Mouse (Mus musculus) layer of hippocampus, postnatal 25 days (tissue): ENCODE measurements around the gene Pex11b. TPM values are rescaled to one million over a fixed set of nuclear protein-coding genes. Genes with fewer than 3 reads are reported as not detected.
"Not testable (repeated sequence)": the region's sequence is repeated elsewhere in the genome, so short reads cannot be mapped to it uniquely, and the experiment has no call there.

Experiments
- DNase-seq, 2 experiments: peaks; one replicate each; pipeline ENCODE4 v3.0.0; 2022; ENCODE audit warnings: mixed read lengths in 2 of 2, low spot score in 1 of 2; ENCODE audit errors: extremely low spot score in 1 of 2
- total RNA-seq, 2 experiments: library from RNA; stranded (reverse); gene quantifications; 2 replicates each; pipeline ENCODE4 v1.2.3; 2021

The Pex11b gene
- total RNA-seq = 10 to 100 TPM; 55.3 to 57.3 TPM

DNA sequence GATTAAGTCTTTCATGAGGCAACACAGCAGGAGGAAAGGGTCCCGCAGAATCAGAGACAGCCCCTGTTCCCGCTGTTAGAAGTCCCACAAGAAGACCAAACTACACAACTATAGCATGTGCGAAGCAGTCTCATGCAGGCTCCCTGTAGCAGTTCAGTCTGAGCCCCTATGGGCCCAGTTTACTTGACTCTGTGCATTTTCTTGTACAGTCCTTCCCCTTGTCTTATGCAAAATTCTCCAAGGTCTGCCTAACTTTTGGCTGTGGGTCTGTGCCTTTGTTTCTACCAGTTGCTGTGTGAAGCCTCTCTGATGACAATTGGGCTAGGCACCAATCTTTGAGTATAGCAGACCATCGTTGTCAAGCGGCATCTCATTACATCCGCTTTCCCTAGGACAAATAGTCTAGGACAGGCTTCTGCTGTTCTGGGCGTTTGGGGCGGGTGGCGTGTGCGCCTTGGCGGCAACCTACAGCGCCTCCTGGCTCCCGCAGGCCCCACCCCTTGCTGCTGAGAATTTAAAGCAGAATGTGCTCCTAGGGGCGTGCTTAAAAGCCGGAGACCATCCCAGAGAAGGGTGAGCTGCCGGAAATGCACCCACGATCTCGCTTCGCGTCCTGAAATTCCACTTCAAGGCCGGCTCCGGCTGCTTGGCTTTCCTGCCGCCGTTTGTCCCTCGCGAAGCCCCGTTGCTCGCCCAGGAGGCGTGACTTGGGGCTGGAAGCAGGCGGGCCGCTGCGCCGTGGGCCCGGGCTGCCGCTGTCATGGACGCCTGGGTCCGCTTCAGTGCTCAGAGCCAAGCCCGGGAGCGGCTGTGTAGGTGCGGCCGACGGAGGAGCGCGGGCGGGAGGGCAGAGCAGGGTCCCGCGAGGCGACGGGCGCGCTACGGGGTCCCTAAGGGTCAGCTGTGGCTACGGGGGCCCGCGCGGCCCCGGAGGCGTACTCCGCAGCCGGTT lies at the start of gene Pex11b, which contains the start of gene Gm42957:
Gene Pex11b (plus strand): TSS at position 449 of the 952 bp plus-strand sequence.
Gene Gm42957 (plus strand): TSS at position 547 of the 952 bp plus-strand sequence.
- DNase-seq = peak; percentile 69 to 80

DNA sequence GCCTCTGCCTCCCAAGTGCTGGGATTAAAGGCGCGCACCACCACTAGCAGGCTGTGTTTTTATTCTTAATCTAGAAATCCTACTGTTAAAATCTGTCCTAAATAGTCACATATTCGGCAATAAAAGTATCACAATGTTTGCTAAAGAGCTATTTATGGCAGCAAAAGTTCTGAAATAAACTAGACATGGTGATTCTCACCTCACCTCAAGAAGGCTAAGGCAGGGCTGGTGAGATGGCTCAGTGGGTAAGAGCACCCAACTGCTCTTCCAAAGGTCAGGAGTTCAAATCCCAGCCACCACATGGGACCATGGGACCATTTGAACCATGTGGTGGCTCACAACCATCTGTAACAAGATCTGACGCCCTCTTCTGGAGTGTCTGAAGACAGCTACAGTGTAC lies 44.5 kb upstream of the Pex11b start:
- no peak for DNase-seq

DNA sequence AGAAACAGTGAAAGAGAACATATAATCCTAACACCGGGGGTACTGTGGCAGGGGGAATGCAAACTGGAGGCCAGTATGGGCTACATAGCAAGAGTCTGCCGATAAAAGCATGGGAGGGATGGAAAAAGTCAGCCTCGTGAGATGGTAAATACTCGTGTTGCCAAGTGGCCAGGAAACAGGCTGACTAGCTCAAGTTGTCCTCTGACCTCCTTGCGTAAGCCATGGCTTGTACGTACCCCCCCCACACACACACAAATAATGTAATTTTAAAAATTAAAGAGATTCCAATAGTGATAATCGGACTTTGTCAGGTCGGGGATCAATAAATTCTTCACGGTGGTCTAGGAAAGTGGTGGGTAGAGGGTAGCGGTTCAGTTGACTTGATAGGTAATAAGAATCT lies 41.8 kb upstream of the Pex11b start:
- DNase-seq = no peak

DNA sequence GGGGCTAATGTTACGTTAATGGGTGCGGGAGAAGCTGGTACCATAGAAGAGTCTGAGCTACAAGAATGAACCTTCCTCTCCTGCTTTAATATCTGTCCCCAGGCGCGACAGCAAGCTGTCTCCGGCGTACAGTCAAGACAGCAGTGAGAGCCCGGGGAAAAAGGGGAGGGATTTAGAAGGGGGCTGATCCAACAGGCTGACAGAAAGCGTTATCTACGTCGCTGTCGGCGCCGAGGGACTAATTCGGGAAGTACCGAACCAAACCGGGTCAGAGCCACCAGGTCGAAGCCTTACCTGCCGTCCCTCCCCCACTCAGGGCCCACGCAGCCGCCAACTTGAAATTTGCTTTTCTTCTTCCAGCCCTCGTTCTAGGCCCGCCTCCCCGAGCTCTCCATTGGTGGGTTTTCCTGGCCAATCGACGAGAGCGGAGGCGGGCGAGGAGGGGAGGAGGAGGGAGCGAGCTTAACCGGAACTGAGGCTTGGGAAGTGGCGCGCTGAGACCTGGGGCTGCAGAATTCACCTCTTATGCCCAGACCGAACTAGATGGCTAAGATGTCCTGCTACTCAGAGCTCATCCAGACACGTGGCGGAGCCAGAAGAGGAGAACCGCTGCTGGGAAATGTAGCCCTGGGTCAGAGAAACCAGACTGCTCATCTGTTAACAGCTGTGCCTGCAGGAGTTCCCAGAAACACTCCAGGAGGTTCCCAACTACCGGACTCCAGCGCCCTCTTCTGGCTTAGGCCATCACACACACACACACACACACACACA lies 41.2 kb upstream of the Pex11b start, which contains the start of gene Polr3gl:
Gene Polr3gl (minus strand): TSS at position 392 of the 771 bp plus-strand sequence.
- DNase-seq = peak; percentile 86 to 90

DNA sequence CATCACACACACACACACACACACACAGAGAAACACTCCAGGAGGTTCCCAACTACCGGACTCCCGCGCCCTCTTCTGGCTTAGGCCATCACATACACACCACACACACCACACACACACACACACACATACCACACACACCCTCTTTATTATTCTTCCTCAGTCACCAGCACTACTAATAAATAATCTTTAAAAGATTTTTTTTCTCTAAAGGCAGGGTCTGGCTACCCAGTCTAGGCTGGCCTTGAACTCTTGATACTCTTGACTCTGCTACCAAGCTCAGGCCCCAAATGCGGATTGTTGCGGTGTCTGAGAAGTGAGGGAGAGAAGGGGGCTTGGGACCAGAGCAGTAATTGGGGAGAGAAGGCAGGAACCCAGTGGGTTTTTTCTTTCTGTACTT lies 40.3 kb upstream of the Pex11b start:
- DNase-seq = no peak

DNA sequence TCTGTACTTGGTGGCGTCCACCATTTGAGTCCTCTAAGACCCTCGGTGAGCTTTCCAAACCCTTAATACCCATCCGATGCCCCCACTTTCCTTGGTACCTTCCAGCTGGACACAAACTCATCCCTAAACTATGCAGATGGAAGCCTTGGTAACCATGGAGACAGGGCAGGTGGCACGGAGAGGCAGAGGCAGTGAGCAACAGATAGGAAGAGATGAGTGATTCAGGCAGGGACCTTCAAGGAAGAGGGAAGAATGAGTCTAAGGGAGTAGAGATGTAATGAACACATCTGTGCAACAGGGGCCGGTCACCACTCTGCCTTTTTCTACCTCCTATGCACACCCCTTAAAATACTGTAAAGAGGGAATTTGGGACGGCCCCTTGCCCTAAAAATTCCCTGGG lies 39.5 kb upstream of the Pex11b start:
- DNase-seq = peak in 1 of 2 experiments; percentile 30

DNA sequence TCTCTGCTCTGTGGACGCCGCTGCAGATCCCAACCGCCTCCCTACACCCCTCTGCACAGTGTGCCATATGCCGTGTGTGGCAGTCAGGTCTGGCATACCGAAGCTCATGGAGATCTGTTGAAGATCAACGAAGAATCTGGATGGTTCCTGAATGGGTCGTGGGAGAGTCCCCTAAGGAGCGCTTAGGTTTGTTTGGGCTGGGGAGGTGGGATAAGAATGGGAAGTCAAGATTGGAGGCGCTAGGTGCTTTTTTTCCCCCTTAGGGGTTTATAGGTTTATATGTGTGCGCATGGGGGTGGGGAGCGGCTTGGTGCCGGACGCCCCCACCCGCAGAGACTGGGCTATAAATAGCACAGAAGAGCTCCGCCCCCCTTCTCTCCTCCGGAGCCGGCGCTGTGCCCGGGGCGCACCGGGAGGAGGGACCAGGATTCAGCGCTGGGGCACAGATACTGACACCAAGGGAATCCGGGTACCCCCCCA lies 38.9 kb upstream of the Pex11b start, which contains the start of gene Ankrd34a:
Gene Ankrd34a (plus strand): TSS at position 409 of the 480 bp plus-strand sequence.
- DNase-seq = peak; percentile 62 to 69

DNA sequence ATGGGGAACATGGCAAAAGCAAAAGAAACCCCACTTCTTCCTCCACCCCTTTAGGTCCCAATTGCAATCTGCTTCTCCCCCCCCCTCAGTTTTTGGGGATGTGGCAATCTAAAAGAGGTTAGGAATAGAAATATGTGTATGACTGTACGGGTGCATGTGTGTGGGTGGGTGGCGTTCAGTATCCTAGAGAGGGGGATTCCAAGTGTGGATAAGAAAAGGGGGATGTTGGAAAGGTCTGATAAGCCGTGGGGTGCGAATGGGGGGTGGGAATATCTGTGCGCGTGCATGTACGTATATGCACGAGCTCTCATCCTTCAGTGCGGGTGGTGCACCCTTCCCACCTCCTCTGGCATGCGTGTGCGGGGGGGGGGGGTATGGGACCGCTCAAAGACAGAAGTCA lies 38.3 kb upstream of the Pex11b start:
- no peak for DNase-seq

DNA sequence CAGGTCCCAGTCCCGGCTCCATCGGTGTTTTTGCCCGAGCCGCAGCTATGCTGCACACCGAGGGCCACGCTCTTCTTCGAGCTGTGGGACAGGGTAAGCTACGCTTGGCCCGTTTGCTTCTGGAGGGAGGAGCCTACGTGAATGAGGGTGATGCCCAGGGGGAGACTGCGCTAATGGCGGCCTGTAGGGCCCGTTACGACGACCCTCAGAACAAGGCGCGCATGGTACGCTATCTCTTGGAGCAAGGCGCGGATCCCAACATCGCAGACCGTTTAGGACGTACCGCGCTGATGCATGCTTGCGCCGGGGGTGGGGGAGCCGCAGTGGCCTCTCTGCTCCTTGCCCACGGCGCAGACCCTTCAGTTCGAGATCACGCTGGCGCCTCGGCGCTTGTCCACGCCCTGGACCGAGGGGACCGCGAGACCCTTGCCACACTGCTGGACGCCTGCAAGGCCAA lies 37.7 kb upstream of the Pex11b start:
- DNase-seq = peak; percentile 27 to 47

DNA sequence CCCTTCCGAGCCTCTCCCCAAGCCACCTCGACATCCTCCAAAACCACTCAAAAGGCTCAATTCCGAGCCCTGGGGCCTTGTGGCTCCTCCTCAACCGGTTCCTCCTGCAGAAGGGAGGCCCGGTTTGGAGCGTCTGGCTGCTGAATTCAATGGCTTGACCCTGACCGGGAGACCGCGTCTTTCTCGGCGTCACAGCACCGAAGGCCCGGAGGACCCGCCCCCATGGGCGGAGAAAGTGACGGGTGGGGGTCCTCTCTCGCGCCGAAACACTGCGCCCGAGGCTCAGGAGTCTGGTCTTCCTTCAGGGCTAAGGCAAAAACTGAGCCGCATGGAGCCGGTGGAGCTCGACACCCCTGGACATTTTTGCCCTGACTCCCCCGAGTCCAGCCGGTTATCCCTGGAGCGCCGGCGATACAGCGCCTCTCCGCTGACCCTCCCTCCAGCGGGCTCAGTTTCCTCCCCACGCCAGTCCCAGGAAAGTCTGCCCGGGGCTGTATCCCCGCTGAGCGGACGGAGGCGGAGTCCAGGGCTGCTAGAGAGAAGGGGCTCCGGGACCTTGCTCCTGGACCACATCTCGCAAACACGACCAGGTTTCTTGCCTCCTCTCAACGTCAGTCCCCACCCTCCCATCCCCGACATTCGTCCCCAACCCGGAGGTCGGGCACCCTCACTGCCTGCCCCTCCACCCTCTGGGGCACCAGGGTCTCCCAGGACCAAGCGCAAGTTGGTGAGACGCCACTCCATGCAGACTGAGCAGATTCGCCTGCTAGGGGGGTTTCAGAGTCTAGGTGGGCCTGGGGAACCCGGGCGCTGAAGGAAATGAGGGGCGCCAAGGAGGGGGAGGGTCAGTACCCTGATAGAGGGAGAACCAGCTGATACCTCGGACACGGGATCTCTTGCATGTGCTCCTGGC lies 36.8 kb upstream of the Pex11b start:
- peak; percentile 53 for DNase-seq

DNA sequence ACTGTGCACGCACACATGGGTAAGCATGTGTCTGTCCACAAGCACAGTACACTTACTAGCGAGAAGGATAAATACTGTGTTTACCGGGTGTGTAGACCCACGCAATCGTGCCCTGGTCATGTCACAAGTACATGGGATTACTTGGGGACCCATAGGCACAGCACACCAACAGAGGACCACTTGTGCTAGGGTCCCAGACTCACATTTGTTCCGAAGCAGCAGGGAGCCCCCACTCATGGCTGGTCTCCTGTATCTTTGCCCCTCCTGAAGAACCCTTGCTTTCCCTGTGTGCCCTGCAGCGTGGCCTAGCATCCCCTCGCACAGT lies 36.1 kb upstream of the Pex11b start:
- DNase-seq = no peak

DNA sequence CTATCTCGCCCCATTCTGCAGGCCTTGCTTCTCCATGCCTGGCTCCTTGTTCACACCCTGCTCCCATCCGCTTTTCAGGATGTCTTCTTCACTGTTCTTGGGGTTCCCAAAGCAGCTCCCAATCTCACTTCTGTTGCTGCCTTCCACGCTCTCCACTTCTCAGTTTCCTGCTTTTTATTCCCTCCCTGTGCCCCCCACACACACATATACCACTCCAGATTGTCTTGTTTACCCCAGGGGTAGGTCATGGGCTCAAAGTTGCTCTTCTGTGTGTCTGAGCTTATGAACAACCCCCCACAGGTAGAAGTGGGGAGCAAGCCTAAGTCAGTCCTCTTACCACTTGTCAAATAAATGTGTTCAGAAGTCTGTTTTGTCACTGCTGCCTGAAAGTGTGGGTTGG lies 35.8 kb upstream of the Pex11b start:
- no peak for DNase-seq

DNA sequence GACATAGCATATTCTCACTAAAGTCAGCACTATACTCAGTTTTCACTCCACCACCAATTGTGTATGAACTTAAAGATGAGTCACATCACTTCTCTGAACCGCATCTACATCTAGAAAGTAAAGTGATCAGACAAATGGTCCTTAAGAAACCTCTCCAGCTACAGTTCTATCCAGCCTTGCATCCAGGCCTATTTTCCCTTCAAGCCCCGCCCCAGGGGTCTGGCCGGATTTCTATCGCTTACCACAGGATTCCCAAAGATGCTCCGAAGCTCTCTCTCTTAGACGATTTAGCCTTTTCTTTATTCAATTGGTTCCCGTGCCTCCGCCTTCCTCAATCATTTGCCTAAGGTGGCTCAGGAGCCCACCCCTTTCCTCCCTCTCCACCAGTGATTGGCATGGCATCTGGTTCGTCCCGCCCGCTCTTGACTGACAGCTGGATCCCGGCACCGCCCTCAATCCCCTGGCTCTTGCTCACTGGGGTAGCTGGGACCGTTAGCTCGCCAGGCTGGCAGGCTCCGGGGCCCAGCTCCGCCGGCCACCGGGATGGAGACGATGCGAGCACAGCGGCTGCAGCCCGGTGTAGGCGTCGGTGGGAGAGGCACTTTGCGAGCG lies 34.4 kb upstream of the Pex11b start, which contains the start of gene Lix1l:
Gene Lix1l (plus strand): TSS at position 511 of the 612 bp plus-strand sequence.
- DNase-seq = peak; percentile 81 to 84

DNA sequence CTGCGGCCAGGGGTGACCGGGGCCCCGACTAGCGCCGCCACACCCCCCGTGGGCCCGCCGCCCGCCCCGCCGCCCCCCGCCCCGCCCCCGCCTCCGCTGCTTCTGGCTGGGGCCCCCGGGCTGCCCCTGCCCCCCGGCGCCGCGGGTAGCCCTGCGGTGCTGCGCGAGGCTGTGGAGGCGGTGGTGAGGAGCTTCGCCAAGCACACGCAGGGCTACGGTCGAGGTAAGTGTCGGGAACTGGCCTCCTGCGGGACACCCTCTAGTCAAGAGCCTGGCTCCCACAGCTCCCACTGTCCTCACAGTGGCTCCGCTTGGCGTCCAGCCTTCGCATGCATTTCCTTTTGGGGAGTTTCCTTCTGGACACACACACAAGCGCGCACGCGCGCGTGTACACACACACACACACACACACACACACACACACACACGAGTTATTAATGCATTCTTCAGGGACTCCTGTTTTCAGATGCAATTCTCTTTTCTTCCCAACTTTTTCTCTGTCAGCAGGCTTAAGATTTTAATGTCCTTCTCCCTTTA lies 33.9 kb upstream of the Pex11b start:
- DNase-seq = peak; percentile 48 to 58

DNA sequence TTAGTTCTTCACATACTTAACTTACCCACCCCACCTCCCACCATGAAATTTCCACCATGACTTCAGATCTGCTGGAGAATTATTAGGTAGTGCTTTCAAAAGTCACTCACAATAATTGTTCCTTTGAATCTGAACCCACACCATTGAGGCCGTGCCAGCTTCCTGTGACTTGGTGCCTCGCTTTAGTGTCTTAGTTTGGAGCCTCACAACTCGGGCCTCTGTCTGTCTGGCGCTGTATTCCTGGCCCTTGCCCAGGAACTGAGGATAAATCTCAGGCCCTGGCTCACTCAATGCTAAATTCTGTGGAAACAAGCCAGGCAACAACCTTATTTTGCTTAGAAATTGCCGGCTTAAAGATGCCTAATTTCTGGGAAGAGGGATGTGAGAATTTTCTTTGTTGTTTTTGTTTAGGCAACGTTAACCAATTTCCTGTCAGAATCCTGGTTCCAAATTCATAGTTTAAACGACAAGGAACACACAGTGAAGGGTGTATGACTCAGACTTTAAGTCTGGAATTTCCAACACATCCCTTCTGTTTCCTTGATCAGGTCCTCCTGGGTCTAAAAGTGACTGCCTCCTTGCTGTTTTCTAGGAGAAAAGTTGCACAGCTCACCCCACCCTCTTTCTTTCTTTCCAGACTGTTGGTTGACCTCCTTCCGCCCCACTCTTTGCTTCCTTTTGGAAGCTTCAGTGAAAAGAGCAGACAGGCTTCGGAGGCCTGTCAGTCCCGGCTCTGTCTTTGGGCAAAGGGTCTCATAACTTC lies 33.1 kb upstream of the Pex11b start:
- peak in 1 of 2 experiments; percentile 30 for DNase-seq

DNA sequence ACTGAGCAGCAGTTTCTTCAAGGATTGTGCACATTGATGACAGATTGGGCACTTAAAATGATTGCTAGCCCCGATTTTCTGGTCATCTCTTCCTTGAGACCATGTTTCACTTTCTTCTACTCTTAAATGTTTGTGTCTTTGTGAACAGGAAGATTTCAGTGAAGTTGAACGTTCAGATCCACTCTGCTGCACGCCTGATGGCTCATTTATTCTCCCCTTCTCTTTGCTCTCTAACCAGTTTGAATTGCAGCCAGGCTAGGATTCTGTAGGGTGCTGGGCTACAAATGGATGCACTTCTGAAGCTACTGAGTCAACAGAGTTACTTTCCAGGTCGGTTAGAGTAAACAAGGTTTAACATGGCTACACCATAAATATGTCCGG lies 32.5 kb upstream of the Pex11b start:
- no peak for DNase-seq

DNA sequence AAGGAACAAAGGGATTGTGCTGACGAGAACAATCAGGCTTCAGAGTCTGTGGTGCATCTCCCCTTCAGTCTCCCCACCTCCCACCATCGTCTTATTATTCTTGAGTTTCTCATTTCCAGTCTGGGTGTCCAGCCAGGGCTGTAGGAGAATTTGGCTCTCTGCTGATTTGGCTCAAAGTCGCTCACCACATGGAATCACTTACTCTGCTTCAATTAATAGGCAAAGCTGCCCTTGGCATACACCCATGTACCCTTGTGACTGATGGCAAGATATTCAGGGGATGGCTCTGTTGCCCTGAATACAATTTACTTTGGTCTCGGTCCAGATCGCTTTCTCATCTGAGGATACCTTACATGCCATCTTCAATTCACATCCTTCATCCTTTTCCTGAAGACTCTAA lies 31.9 kb upstream of the Pex11b start:
- DNase-seq = no peak

DNA sequence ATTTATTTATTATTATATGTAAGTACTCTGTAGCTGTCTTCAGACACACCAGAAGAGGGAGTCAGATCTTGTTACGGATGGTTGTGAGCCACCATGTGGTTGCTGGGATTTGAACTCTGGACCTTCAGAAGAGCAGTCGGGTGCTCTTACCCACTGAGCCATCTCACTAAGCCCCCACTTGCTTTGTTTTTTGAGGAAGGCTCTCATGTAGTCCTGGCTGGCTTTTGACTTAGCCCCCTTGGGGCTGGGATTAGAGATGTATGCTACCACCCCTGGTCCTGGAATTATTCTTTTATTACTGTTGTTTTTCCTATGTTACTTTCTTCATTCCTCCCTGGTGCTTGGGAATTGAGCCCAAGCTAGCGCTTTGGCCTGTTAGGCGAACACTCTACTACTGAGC lies 29.2 kb upstream of the Pex11b start:
- not testable (repeated sequence) for DNase-seq
